Mouse (Mus musculus): ENCODE measurements around the gene Coq8b. TPM values are rescaled to one million over a fixed set of nuclear protein-coding genes. Genes with fewer than 3 reads are reported as not detected.
A peak's percentile ranks its signal among the peaks of the same experiment; 100 is the strongest.

Gene Coq8b
- total RNA-seq (2012; rRNA removed) = 12.8 and 18.3 TPM in 2 replicates

GRCm38 (mm10) chr7:27232781-27233281, at the start of gene Coq8b:
TSS of gene Coq8b (plus strand) at chr7:27233023.
- Histone ChIP-seq H3K4me1 (ENCODE audit: control insufficient read depth in 2 of 2, insufficient read depth in 2 of 2, low read length in 2 of 2, poor library complexity in 1 of 2) (peaks cover 5 to 17% of the 10 kb centered on the region in 2 experiments; a peak in 3 of 4 replicates), H3K4me3 (ENCODE audit: insufficient read depth in 1 of 2, low read depth in 1 of 2, low read length in 2 of 2, poor library complexity in 1 of 2, severe bottlenecking in 1 of 2) (peak within 1 kb of the TSS; percentile 57 to 61), H3K9me3 (ENCODE audit: control insufficient read depth, insufficient read depth, low read depth, low read length) (no peaks in the 10 kb centered on the region), H3K27ac (ENCODE audit: insufficient read depth, low read depth, low read length, poor library complexity, severe bottlenecking) (peak within 1 kb of the TSS; percentile 34), H3K36me3 (ENCODE audit: control insufficient read depth, insufficient read depth, low read length, poor library complexity, severe bottlenecking) (no peaks in the 10 kb centered on the region), H3K9ac (ENCODE audit: insufficient read depth, low read depth, low read length, poor library complexity, severe bottlenecking) (peak within 1 kb of the TSS; percentile 55; the same call in 1 of the 2 replicates)
- peak; percentile 98 for DNase-seq (ENCODE audit: low read depth, low spot score)
- TF ChIP-seq ZC3H11A (IDR thresholded peaks at IDR 0.05; ENCODE audit: borderline replicate concordance, low read depth, low read length) = no peak
- no peak for TF ChIP-seq CHD2 (IDR thresholded peaks at IDR 0.05; ENCODE audit: low read depth, low read length)
- no peak for TF ChIP-seq MAFK (IDR thresholded peaks at IDR 0.05; ENCODE audit: insufficient read depth, low read depth, low read length)
- TF ChIP-seq ZNF384 (IDR thresholded peaks at IDR 0.05; ENCODE audit: low read depth, low read length) = no peak
- no peak for TF ChIP-seq HCFC1 (IDR thresholded peaks at IDR 0.05; ENCODE audit: borderline replicate concordance, insufficient read depth, low read length)
- in situ Hi-C loops (cut with MboI; ENCODE audit: low sequenced_read_pairs in 2 of 2, unreplicated experiment in 2 of 2) = no loop called here

DNA sequence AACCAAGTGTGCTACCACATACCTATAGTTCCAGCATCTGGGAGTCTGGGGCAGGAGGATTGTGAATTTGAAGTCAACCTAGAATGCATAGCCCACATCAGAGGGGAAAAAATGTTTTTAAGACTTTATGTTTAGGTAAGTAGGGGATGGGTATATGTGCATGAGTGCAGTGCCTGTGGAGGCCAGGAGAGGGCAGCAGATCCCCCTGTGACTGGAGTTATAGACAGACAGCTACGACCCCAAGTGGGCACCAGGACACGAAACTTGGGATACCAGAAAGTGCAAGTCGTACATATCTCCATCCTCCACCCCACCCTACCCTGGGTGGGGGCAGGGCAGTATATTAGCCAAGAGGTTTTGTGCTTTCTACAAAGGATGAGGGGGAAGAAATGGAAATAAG, 47.9 kb upstream of the Coq8b start:
- H3K9me3 ChIP-seq (ENCODE audit: control insufficient read depth, insufficient read depth, low read depth, low read length) = no peaks in the 10 kb centered on the region
- H3K27ac ChIP-seq (ENCODE audit: insufficient read depth, low read depth, low read length, poor library complexity, severe bottlenecking) = no peak overlapping the region
- in situ Hi-C loops (cut with MboI; ENCODE audit: low sequenced_read_pairs in 2 of 2, unreplicated experiment in 2 of 2) = no loop called here
- no peak overlapping the region for H3K9ac ChIP-seq (ENCODE audit: insufficient read depth, low read depth, low read length, poor library complexity, severe bottlenecking)
- TF ChIP-seq ZC3H11A (IDR thresholded peaks at IDR 0.05; ENCODE audit: borderline replicate concordance, low read depth, low read length) = 0 out of 2 replicates have a peak, but pooled peaks have one; percentile 18
- no peak for TF ChIP-seq MAFK (IDR thresholded peaks at IDR 0.05; ENCODE audit: insufficient read depth, low read depth, low read length)
- TF ChIP-seq ZNF384 (IDR thresholded peaks at IDR 0.05; ENCODE audit: low read depth, low read length) = peak; percentile 44; the same call in 1 of the 2 replicates
- TF ChIP-seq CHD2 (IDR thresholded peaks at IDR 0.05; ENCODE audit: low read depth, low read length) = peak; percentile 37; the same call in 1 of the 2 replicates
- no peak overlapping the region for H3K4me3 ChIP-seq (ENCODE audit: insufficient read depth in 1 of 2, low read depth in 1 of 2, low read length in 2 of 2, poor library complexity in 1 of 2, severe bottlenecking in 1 of 2)
- H3K4me1 ChIP-seq (ENCODE audit: control insufficient read depth in 2 of 2, insufficient read depth in 2 of 2, low read length in 2 of 2, poor library complexity in 1 of 2) = peaks cover 6 to 27% of the 10 kb centered on the region in 2 experiments
- DNase-seq (ENCODE audit: low read depth, low spot score) = peak; percentile 78
- H3K36me3 ChIP-seq (ENCODE audit: control insufficient read depth, insufficient read depth, low read length, poor library complexity, severe bottlenecking) = peaks cover 49% of the 10 kb centered on the region

- Histone ChIP-seq H3K9me3 (ENCODE audit: control insufficient read depth, insufficient read depth, low read depth, low read length) (no peaks in the 10 kb centered on the region), H3K4me3 (ENCODE audit: insufficient read depth in 1 of 2, low read depth in 1 of 2, low read length in 2 of 2, poor library complexity in 1 of 2, severe bottlenecking in 1 of 2) (no peak overlapping the region), H3K36me3 (ENCODE audit: control insufficient read depth, insufficient read depth, low read length, poor library complexity, severe bottlenecking) (peaks cover 59% of the 10 kb centered on the region), H3K4me1 (ENCODE audit: control insufficient read depth in 2 of 2, insufficient read depth in 2 of 2, low read length in 2 of 2, poor library complexity in 1 of 2) (peaks cover 0 to 21% of the 10 kb centered on the region in 2 experiments; a peak in 3 of 4 replicates), H3K27ac (ENCODE audit: insufficient read depth, low read depth, low read length, poor library complexity, severe bottlenecking) (no peak overlapping the region), H3K9ac (ENCODE audit: insufficient read depth, low read depth, low read length, poor library complexity, severe bottlenecking) (no peak overlapping the region)
- in situ Hi-C loops (cut with MboI; ENCODE audit: low sequenced_read_pairs in 2 of 2, unreplicated experiment in 2 of 2) = no loop called here
- no peak for DNase-seq (ENCODE audit: low read depth, low spot score)
- TF ChIP-seq MAFK (IDR thresholded peaks at IDR 0.05; ENCODE audit: insufficient read depth, low read depth, low read length) (no peak), CHD2 (IDR thresholded peaks at IDR 0.05; ENCODE audit: low read depth, low read length) (no peak), ZC3H11A (IDR thresholded peaks at IDR 0.05; ENCODE audit: borderline replicate concordance, low read depth, low read length) (no peak), ZNF384 (IDR thresholded peaks at IDR 0.05; ENCODE audit: low read depth, low read length) (no peak), HCFC1 (IDR thresholded peaks at IDR 0.05; ENCODE audit: borderline replicate concordance, insufficient read depth, low read length) (no peak)
These were observed 46.8 kb upstream of the Coq8b start for GRCm38 (mm10) chr7:27185986-27186385.

GRCm38 (mm10) chr7:27189271-27189931, 43.4 kb upstream of the Coq8b start:
- Histone ChIP-seq H3K4me1 (ENCODE audit: control insufficient read depth in 2 of 2, insufficient read depth in 2 of 2, low read length in 2 of 2, poor library complexity in 1 of 2) (peaks cover 2 to 15% of the 10 kb centered on the region in 2 experiments), H3K9me3 (ENCODE audit: control insufficient read depth, insufficient read depth, low read depth, low read length) (no peaks in the 10 kb centered on the region), H3K36me3 (ENCODE audit: control insufficient read depth, insufficient read depth, low read length, poor library complexity, severe bottlenecking) (peaks cover 82% of the 10 kb centered on the region), H3K9ac (ENCODE audit: insufficient read depth, low read depth, low read length, poor library complexity, severe bottlenecking) (peak overlapping the region; percentile 40; the same call in 1 of the 2 replicates), H3K4me3 (ENCODE audit: insufficient read depth in 1 of 2, low read depth in 1 of 2, low read length in 2 of 2, poor library complexity in 1 of 2, severe bottlenecking in 1 of 2) (peak overlapping the region in 1 of 2 experiments; percentile 1; a peak in 1 of 4 replicates), H3K27ac (ENCODE audit: insufficient read depth, low read depth, low read length, poor library complexity, severe bottlenecking) (no peak overlapping the region)
- in situ Hi-C loops (cut with MboI; ENCODE audit: low sequenced_read_pairs in 2 of 2, unreplicated experiment in 2 of 2) = no loop called here
- TF ChIP-seq MAFK (IDR thresholded peaks at IDR 0.05; ENCODE audit: insufficient read depth, low read depth, low read length) (no peak), ZNF384 (IDR thresholded peaks at IDR 0.05; ENCODE audit: low read depth, low read length) (no peak; the same call in 1 of the 2 replicates), HCFC1 (IDR thresholded peaks at IDR 0.05; ENCODE audit: borderline replicate concordance, insufficient read depth, low read length) (no peak), ZC3H11A (IDR thresholded peaks at IDR 0.05; ENCODE audit: borderline replicate concordance, low read depth, low read length) (no peak), CHD2 (IDR thresholded peaks at IDR 0.05; ENCODE audit: low read depth, low read length) (no peak)
- no peak for DNase-seq (ENCODE audit: low read depth, low spot score)

All from ES-E14 (cell line).